Mouse (Mus musculus): ENCODE data around the gene Tbc1d4.

Gene Tbc1d4

GRCm38 (mm10) chr14:101608519-101609368 is at the start of gene Tbc1d4:
Gene Tbc1d4 (minus strand): TSS chr14:101609191.
- peak; percentile 40 for DNase-seq (ENCODE audit: low read depth, low spot score)

- no peak for DNase-seq (ENCODE audit: low read depth, low spot score)
These were observed 47.3 kb upstream of the Tbc1d4 start for GRCm38 (mm10) chr14:101656307-101656706.

DNA sequence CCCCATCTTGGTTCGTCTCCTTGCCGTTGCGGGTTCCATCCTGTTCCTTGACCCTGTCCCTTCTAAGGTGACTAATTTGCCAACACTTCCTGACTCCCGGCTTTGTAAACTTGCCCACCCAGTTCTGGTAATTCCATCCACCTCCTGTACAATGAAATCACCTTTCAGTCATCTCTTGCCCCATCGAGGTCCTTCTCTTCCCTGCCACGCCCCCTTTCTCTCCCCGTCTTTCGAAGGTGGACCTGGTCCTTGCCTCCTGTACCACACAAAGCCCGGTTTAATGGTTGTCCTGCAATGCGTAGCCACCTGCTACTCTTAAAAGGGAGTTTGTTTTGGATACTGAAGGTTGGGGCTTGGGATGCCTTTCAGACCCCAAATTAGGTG is 45.5 kb upstream of the Tbc1d4 start:
- no peak for DNase-seq (ENCODE audit: low read depth, low spot score)

DNA sequence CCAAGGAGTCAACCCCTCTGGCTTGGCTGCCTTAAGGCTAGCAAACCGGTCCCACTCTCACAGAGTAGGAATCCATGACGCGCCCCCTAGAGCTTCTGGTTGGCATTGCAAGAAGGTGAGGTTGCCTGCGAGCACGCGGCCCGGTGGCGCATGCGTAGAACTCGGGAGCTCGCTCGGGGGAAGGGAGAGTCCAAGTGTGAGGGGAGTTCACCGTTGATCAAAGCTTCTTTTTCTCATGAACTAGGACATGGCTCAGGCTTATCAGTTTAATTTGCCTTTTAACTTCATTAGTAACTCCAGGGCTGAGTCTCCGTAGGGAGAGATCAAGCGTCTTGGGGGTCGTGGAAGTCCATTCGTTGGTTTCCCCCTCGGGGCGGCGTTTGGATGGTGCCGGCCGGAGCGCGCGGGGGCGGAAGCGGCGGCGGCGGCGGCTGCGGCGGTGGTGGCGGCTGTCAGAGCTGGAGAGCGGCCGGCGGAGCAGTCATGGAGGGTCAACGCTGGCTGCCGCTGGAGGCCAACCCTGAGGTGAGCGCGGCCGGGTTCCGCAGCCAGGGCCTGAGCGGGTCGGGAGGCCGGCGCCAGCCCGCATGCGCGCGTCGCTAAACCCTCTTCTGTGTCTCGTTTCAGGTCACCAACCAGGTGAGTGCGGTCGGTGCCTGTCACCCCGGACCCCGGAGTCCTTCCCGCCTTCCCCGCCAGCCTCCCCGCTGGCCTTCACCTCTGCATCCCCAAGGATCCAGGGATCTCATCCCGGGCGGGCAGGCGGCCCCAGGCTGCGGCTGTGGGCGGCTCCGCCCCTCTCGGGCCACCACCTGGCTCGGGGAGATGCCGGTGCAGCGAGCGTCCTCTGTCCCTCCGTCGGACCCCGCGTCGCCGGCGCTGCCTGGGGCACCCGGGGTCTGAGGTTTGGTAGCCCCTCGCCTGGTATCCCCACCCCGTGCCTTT is 44.9 kb upstream of the Tbc1d4 start, which contains the start of gene Uchl3:
Gene Uchl3 (plus strand): TSS at position 387 of the 945 bp plus-strand sequence.
- peak; percentile 82 for DNase-seq (ENCODE audit: low read depth, low spot score)

- DNase-seq (ENCODE audit: low read depth, low spot score): no peak
These were observed 43.6 kb upstream of the Tbc1d4 start for GRCm38 (mm10) chr14:101652571-101652970.

- no peak for DNase-seq (ENCODE audit: low read depth, low spot score)
These were observed 41.6 kb upstream of the Tbc1d4 start for GRCm38 (mm10) chr14:101650551-101650950.

- no peak for DNase-seq (ENCODE audit: low read depth, low spot score)
These were observed 36.0 kb upstream of the Tbc1d4 start for GRCm38 (mm10) chr14:101644948-101645347.

DNA sequence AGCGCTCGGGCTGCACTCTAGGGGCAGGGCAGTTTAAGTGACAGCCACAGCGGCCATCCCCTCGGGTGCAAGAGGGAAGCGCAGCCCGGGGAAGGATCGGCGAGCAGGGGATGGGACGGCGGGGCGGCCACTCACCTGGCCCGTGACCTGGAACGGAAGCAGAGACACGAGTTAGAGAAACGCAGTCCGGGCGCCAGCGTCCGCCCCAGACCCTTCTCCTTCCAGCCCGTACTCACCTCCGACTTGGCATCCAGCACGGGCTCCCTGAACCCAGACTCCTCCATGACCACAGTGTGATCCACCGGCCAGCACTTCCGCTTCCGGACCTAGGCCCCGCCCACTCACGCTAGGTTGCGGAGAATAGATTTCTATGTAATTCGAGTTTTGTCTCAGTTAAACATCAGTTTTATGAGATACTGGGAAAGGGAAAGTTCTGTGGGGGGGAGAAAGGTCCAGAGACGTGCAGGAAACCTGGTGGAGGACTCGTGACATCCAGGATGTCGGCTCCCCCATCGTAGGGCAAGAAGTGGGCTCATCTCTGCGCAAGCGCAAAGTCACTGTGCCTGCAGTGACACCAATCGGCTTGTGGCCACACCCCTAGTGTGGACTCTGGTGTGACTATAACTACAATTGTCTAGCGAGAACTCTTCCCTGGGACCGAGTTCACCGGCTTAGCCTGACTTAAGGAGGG is 31.3 kb upstream of the Tbc1d4 start, which contains the start of gene Commd6:
Gene Commd6 (minus strand): TSS at position 534 of the 691 bp plus-strand sequence.
- peak; percentile 95 for DNase-seq (ENCODE audit: low read depth, low spot score)

GRCm38 (mm10) chr14:101637381-101637780 is 28.4 kb upstream of the Tbc1d4 start:
- DNase-seq (ENCODE audit: low read depth, low spot score): no peak

DNA sequence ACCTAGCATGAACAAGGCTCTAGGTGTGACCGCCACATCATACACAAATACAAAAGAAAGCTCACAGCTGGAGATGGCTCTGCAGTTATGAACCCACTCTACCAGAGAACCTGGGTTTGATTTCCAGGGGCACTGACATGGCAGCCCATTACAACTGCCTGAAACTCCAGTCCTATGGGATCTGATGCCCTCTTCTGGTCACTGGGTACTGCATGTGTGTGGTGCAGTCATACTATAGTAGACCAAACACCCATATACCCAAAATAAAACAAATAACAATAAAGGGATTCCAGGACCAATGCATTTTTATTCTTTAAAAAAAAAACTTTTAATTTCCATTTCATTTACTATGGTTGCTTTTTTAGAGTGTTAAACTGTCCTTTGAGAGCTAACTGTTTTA is 26.8 kb upstream of the Tbc1d4 start:
- DNase-seq (ENCODE audit: low read depth, low spot score): no peak

DNA sequence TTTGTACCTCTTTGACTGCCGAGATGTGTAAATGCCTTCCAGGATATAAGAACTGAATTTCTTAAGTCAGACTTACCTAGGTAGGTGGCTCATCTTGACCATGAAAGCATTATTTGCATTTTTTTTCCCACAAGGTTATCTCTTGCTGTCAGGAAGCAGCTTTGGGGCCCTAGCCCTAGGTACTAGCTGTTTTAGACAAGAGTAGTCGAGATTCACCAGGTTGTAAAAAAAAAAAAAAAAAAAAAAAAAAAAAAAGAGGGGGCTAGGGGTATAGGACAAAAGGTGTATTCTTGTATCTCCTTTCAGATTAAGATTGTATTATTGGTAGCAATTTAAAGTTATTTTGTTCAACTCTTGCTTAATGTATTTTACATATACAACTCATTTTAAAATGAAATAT is 21.6 kb upstream of the Tbc1d4 start:
- DNase-seq (ENCODE audit: low read depth, low spot score): no peak

- DNase-seq (ENCODE audit: low read depth, low spot score): no peak
These were observed 8.7 kb upstream of the Tbc1d4 start for GRCm38 (mm10) chr14:101617680-101618079.

DNA sequence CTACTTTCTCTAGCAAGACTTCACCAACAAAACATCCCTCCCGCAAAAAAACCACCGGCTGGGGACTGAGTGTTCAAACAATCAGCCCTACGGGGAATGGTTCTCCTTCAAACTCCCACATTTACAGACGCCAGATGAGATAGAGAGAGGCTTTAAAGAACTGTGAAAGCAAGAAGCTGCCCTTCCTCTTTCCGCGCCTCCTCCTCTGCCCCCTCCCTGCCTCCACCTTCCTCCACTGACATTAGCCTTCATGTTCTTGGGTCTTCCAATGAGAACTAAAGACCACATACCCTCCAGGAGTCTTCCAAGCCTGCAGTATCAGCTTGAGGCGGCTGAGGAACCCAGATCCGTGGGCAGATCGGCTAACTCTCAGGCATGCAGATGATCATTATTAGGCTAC is 7.2 kb upstream of the Tbc1d4 start:
- DNase-seq (ENCODE audit: low read depth, low spot score): no peak

DNA sequence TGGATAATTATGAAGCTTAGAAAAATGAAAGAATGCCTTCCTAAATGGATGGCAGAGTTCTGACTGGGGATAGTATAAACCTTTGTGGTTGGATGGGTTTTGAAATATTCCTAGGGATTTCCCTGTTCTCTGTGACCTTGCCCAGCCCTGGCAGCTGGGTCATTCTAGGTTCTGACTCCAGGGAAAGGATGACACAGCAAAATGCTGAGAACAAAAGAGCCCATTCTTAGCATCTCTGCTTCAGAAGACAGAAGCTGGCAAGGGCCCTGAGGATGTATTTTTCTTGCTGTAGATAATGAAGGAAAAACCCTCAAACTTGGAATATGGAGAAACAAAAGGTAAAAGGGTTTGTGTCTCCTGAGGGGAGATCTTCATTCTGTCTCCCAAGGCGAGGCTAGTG is 4.2 kb upstream of the Tbc1d4 start:
- DNase-seq (ENCODE audit: low read depth, low spot score): no peak

- DNase-seq (ENCODE audit: low read depth, low spot score): no peak
These were observed 1.7 kb upstream of the Tbc1d4 start for GRCm38 (mm10) chr14:101610701-101611100.

GRCm38 (mm10) chr14:101607631-101608518 is 1.1 kb downstream of the Tbc1d4 start:
- DNase-seq (ENCODE audit: low read depth, low spot score): no peak

DNA sequence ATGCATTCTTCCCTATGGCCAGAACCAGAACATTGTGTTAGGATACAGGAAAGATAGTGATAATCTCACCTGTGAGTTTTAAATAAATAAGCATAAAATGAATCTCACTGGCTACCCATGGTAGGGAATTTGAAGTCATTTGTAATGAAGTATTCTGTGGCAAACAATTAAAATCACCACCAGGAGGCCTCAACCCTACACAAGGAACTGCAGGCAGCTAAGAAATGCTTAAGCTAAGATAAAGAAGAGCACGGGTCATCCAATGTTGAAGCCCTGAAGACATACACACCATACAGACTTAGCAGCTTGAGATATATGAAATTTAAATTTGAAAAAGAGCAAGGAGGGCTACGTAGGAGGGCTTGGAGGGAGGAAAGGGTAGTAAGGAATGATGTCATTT is 3.1 kb downstream of the Tbc1d4 start:
- no peak for DNase-seq (ENCODE audit: low read depth, low spot score)

DNA sequence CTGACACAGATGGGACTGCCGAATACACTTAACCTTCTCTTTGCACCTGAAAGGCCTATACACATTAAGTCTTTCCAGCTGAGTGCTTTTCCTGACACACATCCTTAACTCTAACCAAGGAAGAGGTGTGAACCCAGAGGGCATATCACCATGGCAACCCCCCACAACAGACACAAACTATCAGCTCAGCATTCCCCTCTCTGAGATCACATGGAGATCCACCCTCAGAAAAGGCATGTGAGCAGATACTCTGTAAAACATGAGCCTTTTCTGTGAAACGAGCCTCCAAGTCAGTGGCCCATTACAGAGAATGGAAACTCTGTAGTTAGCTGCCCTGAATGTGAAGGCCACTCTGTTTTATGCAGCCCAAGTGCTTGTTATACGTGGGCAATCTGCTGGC is 6.1 kb downstream of the Tbc1d4 start:
- no peak for DNase-seq (ENCODE audit: low read depth, low spot score)

DNA sequence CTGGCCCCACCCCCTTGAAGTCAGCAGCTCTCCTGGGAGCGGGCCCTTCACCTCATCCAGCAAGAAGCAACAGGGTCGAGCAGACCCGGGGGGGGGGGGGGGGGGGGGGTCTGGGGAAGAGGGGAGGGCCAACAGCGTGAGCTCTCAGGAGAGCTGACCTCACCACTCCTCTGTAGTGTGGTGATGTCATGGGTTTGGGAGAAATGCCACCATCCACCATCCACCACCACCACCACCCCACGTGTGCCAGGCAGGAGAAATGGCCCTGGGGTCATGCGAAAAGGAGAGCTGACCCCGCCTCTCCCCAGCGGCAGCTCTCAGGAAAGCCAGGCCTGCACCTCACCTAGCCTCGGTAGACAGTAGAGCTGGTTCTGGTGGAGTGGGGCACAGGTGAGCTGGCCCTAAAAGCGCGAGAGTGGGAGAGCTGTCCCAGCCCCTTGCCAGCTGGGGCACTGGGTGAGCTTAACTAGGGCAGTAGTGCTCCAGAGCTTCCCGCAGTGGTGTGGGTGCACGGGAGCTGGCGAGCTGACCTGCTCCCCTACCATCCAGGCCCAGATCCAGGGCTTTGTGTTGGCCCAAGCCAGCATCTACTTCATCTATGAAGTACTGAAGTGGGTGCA is 11.8 kb downstream of the Tbc1d4 start:
- no peak for DNase-seq (ENCODE audit: low read depth, low spot score)

DNA sequence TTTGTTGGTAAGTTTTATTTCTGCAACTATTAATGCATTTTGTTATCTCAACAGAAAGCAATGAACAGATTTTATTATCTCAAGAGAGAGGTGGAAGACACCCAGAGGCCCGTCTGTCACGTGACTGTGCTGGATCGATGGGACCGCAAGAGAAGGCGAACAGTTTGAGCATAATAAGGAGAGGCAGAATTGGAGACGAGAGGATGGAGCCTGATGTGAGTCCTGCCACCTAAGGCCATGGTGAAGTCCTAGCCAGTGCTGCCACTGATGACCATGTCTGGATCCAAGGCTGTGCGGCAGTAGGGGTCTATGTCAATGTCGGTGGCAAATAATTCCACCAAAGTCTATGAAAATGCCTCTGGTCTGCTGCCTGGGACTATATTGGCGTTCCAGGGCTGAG is 12.3 kb downstream of the Tbc1d4 start:
- DNase-seq (ENCODE audit: low read depth, low spot score): no peak
